Mouse (Mus musculus): ENCODE measurements at regions not wholly inside any gene's neighbourhood (a gene's known extent, or its start where the extent isn't known, plus 50 kb on each side); places are given as distances from the start of the nearest gene placed in this dataset.

- DNase-seq (ENCODE audit: low read depth, low spot score), result no peak
Measured at GRCm38 (mm10) chr13:112071209-112071955, 216.9 kb upstream of the Ankrd55 start.

GRCm38 (mm10) chr13:112071956-112072314, 216.3 kb upstream of the Ankrd55 start:
- DNase-seq (ENCODE audit: low read depth, low spot score), result no peak

- DNase-seq (ENCODE audit: low read depth, low spot score), result no peak
Measured at GRCm38 (mm10) chr13:112073519-112074406, 214.5 kb upstream of the Ankrd55 start.

- DNase-seq (ENCODE audit: low read depth, low spot score), result no peak
Measured at GRCm38 (mm10) chr13:112075847-112076479, 212.3 kb upstream of the Ankrd55 start.

- no peak for DNase-seq (ENCODE audit: low read depth, low spot score)
Measured at GRCm38 (mm10) chr13:112078088-112078487, 210.2 kb upstream of the Ankrd55 start.

GRCm38 (mm10) chr13:112081935-112082334, 206.3 kb upstream of the Ankrd55 start:
- no peak for DNase-seq (ENCODE audit: low read depth, low spot score)

GRCm38 (mm10) chr13:112084484-112085278, 203.6 kb upstream of the Ankrd55 start:
- DNase-seq (ENCODE audit: low read depth, low spot score), result no peak

GRCm38 (mm10) chr13:112088312-112088771, 199.9 kb upstream of the Ankrd55 start:
- DNase-seq (ENCODE audit: low read depth, low spot score), result peak; percentile 79

GRCm38 (mm10) chr13:112090737-112091136, 197.5 kb upstream of the Ankrd55 start:
- no peak for DNase-seq (ENCODE audit: low read depth, low spot score)

- no peak for DNase-seq (ENCODE audit: low read depth, low spot score)
Measured at GRCm38 (mm10) chr13:112095595-112096139, 192.6 kb upstream of the Ankrd55 start.

GRCm38 (mm10) chr13:112099953-112100591, 188.2 kb upstream of the Ankrd55 start:
- DNase-seq (ENCODE audit: low read depth, low spot score), result no peak

GRCm38 (mm10) chr13:112100592-112101420, 187.4 kb upstream of the Ankrd55 start:
- peak; percentile 45 for DNase-seq (ENCODE audit: low read depth, low spot score)

GRCm38 (mm10) chr13:112101421-112101756, 186.9 kb upstream of the Ankrd55 start:
- DNase-seq (ENCODE audit: low read depth, low spot score), result no peak

GRCm38 (mm10) chr13:112105953-112106352, 182.3 kb upstream of the Ankrd55 start:
- DNase-seq (ENCODE audit: low read depth, low spot score), result no peak

GRCm38 (mm10) chr13:112114741-112115201, 173.5 kb upstream of the Ankrd55 start:
- no peak for DNase-seq (ENCODE audit: low read depth, low spot score)

- DNase-seq (ENCODE audit: low read depth, low spot score), result no peak
Measured at GRCm38 (mm10) chr13:112116101-112116726, 172.0 kb upstream of the Ankrd55 start.

- DNase-seq (ENCODE audit: low read depth, low spot score), result no peak
Measured at GRCm38 (mm10) chr13:112118564-112118963, 169.7 kb upstream of the Ankrd55 start.

- DNase-seq (ENCODE audit: low read depth, low spot score), result no peak
Measured at GRCm38 (mm10) chr13:112119611-112120041, 168.6 kb upstream of the Ankrd55 start.

- no peak for DNase-seq (ENCODE audit: low read depth, low spot score)
Measured at GRCm38 (mm10) chr13:112120346-112120745, 167.9 kb upstream of the Ankrd55 start.

All from forelimb bud, embryonic 11.5 days (tissue).